Mouse (Mus musculus) forebrain, postnatal 0 days (tissue): ENCODE data around the gene Best1. TPM values are rescaled to one million over a fixed set of nuclear protein-coding genes. Genes with fewer than 3 reads are reported as not detected.

Experiments used
- ATAC-seq: fragments of 200-750 bp; cut with Nextera tagmentation; 2 replicates; pipeline ENCODE4 v1.8.0; 2017; ENCODE audit warnings: mild to moderate bottlenecking, moderate library complexity
- DNase-seq: peaks from one replicate; pipeline ENCODE4 v3.0.0-alpha.2; 2015
- H3K27ac ChIP-seq: fragments of 300-500 bp; sonication (generic); 2 replicates; pipeline ENCODE4 v1.5.1; 2014; ENCODE audit warnings: low read depth, mild to moderate bottlenecking, antibody characterized with exemption, low read length, moderate library complexity, mixed read lengths
- H3K27me3 ChIP-seq: fragments of 300-500 bp; sonication (generic); 2 replicates; pipeline ENCODE4 v1.6.1; 2014; ENCODE audit warnings: mild to moderate bottlenecking, low read length, mixed read lengths; ENCODE audit not compliant: insufficient read depth
- H3K36me3 ChIP-seq: fragments of 300-500 bp; sonication (generic); 2 replicates; pipeline ENCODE4 v1.6.1; 2014; ENCODE audit warnings: mild to moderate bottlenecking, moderate library complexity; ENCODE audit not compliant: insufficient read depth
- H3K4me1 ChIP-seq: fragments of 300-500 bp; sonication (generic); 2 replicates; pipeline ENCODE4 v1.6.1; 2014; ENCODE audit warnings: antibody characterized with exemption; ENCODE audit not compliant: insufficient read depth
- H3K4me2 ChIP-seq: fragments of 300-500 bp; sonication (generic); 2 replicates; pipeline ENCODE4 v1.6.1; 2014; ENCODE audit warnings: low read depth, mild to moderate bottlenecking, moderate library complexity
- H3K4me3 ChIP-seq: fragments of 300-500 bp; sonication (generic); 2 replicates; pipeline ENCODE4 v1.5.1; 2014; ENCODE audit warnings: low read depth, low read length, mixed read lengths
- H3K9ac ChIP-seq: fragments of 300-500 bp; sonication (generic); 2 replicates; pipeline ENCODE4 v1.6.1; 2014; ENCODE audit warnings: mild to moderate bottlenecking
- H3K9me3 ChIP-seq: fragments of 300-500 bp; sonication (generic); 2 replicates; pipeline ENCODE4 v1.6.1; 2016; ENCODE audit warnings: low read length
- CTCF ChIP-seq: sonication (generic); IDR thresholded peaks from 2 replicates; pipeline ENCODE4 v1.5.1; 2016; ENCODE audit warnings: antibody characterized with exemption, control low read depth, low read depth
- WGBS: fragments of 180-500 bp; shearing (Covaris S2); extraction: QIAGEN DNeasy Blood & Tissue Kit; methylation state at CpG from one replicate; pipeline ENCODE4 v1.1.7; 2014; 5-methylcytosine and 5-hydroxymethylcytosine counted together
- polyA plus RNA-seq: library from polyadenylated mRNA; unstranded; fragments of >200 nt; fragmentation: Nextera tagmentation; extraction: Ambion mirVana; gene quantifications from 2 replicates; pipeline ENCODE4 v1.2.1, GENCODE M21; 2015
- total RNA-seq: library from RNA; depleted of rRNA; stranded (reverse); fragments of >200 nt; gene quantifications from 2 replicates; pipeline ENCODE4 v1.2.3, GENCODE M21; 2014; rRNA removed

Gene Best1
- total and polyA plus RNA-seq, 2 experiments from 2014 or later = 1.6 to 3.6 TPM

DNA sequence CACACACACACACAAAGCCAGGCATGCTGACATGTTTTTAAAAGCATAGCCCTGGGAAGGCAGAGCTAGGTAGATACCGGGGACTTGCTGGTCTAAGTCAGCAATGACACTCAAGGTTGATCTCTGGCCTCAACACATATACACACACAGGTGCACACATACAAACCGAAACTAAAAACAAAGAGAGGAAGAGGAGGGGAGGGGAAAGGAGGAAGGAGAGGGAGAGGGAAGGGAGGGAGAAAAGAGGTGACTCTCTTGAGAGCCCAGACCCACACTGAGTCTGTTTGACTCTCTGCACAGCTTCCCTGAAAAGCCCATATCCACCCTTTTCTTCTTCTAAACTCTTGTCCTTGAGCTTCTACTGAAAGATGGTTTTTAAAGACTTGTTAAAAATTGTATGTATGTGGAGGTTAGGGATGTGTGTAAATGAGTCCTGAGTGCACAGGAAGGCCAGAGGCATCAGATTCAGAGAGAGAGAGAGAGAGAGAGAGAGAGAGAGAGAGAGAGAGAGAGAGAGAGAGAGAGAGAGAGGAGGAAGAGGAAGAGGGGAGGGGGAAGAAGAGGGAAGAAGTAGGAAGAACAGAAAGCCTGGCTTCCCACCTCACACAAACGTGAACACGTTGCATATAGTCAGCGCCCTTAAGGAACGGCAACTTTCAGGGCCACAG is 63.1 kb downstream of the Best1 start:
- Histone ChIP-seq H3K27ac (no peak overlapping the region), H3K4me1 (no peaks in the 10 kb centered on the region), H3K4me2 (no peak overlapping the region), H3K9me3 (no peaks in the 10 kb centered on the region), H3K27me3 (no peaks in the 10 kb centered on the region), H3K4me3 (no peak overlapping the region), H3K9ac (no peak overlapping the region), H3K36me3 (no peaks in the 10 kb centered on the region)
- DNase-seq (no peak), ATAC-seq (no peak)
- no peak for TF ChIP-seq CTCF
- 79% methylated on average over 6 of the region's 6 CpGs for WGBS

DNA sequence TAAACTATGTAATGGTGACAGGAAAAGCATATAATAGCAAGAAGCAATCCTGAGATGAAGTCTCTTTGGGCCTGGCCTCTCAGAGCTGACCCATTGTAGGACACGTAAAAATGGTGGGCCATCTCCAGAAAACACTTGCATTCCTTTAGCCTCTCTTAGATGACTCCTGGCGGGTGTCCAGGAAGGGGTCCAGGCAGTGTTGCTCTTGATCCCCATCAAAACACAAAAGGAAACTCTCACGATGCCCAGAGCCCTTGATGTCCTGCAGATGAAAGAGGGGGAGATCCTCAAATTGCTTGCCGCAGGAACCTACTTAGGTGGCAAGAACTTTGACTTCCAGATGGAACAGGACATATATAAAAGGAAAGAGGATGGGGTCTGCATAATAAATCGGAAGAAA is 64.0 kb downstream of the Best1 start:
- no peak for DNase-seq
- TF ChIP-seq CTCF = no peak
- H3K9ac ChIP-seq = no peak overlapping the region
- no peak for ATAC-seq
- no peaks in the 10 kb centered on the region for H3K9me3 ChIP-seq
- WGBS = 60% methylated on average over 5 of the region's 5 CpGs
- H3K36me3 ChIP-seq = no peaks in the 10 kb centered on the region
- no peaks in the 10 kb centered on the region for H3K27me3 ChIP-seq
- no peak overlapping the region for H3K4me2 ChIP-seq
- no peak overlapping the region for H3K27ac ChIP-seq
- H3K4me3 ChIP-seq = no peak overlapping the region
- H3K4me1 ChIP-seq = no peaks in the 10 kb centered on the region

DNA sequence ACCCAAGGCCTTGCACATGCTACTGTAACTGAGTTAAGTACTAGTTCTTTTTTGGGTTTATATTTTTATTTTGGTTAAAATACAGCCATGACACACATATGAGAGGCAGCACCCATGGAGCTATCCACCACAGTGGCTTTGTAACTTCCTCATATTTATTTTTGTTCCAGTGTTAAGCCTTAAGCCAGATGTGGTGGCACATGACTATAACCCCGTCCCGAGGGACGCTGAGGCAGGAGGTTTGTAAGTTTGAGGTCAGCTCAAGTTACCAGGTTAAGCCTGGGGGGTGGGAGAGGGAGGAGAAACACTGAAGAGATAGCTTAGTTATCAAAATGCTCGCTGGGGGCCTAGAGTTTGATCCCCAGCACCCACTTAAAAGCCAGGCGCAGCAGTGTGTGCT is 64.9 kb downstream of the Best1 start:
- Histone ChIP-seq H3K27me3 (no peaks in the 10 kb centered on the region), H3K36me3 (no peaks in the 10 kb centered on the region), H3K27ac (no peak overlapping the region), H3K9me3 (no peaks in the 10 kb centered on the region), H3K4me2 (no peak overlapping the region), H3K9ac (no peak overlapping the region), H3K4me3 (no peak overlapping the region), H3K4me1 (no peaks in the 10 kb centered on the region)
- TF ChIP-seq CTCF = no peak
- DNase-seq (no peak), ATAC-seq (no peak)
- 78% methylated on average over 5 of the region's 5 CpGs for WGBS

Other genes with a start within 250 kb of the Best1 start
- gene Scgb2a2, start 154.1 kb downstream of the Best1 start, total RNA-seq = not detected in 2 replicates
- gene Scgb2a2, start 154.1 kb downstream of the Best1 start, polyA plus RNA-seq = not detected in 2 replicates
- 6.2 and 15.9 TPM in 2 replicates for gene Incenp, start 102.1 kb downstream of the Best1 start, total RNA-seq
- 12.3 and 19.4 TPM in 2 replicates for gene Incenp, start 102.1 kb downstream of the Best1 start, polyA plus RNA-seq
- 228 and 300 TPM in 2 replicates for gene Fth1, start 21.0 kb downstream of the Best1 start, total RNA-seq
- 2,942 and 2,984 TPM in 2 replicates for gene Fth1, start 21.0 kb downstream of the Best1 start, polyA plus RNA-seq
- 14.4 and 19.9 TPM in 2 replicates for gene Rab3il1, start within 50 bp of the Best1 start, total RNA-seq
- gene Rab3il1, start within 50 bp of the Best1 start, polyA plus RNA-seq = 20.0 and 20.6 TPM in 2 replicates
- gene Fads3, start 39.9 kb upstream of the Best1 start, total RNA-seq = 45.5 and 45.6 TPM in 2 replicates
- gene Fads3, start 39.9 kb upstream of the Best1 start, polyA plus RNA-seq = 25.0 and 29.4 TPM in 2 replicates
- gene Fads2, start 100.1 kb upstream of the Best1 start, total RNA-seq = 218 and 248 TPM in 2 replicates
- gene Fads2, start 100.1 kb upstream of the Best1 start, polyA plus RNA-seq = 183 and 249 TPM in 2 replicates
- gene Fads1, start 181.3 kb upstream of the Best1 start, total RNA-seq = 142 and 176 TPM in 2 replicates
- gene Fads1, start 181.3 kb upstream of the Best1 start, polyA plus RNA-seq = 113 and 153 TPM in 2 replicates
- gene Tmem258, start 202.4 kb upstream of the Best1 start, total RNA-seq = 102 and 135 TPM in 2 replicates
- 310 and 398 TPM in 2 replicates for gene Tmem258, start 202.4 kb upstream of the Best1 start, polyA plus RNA-seq
- gene Fen1, start 202.5 kb upstream of the Best1 start, total RNA-seq = 23.4 and 24.6 TPM in 2 replicates
- 28.7 and 30.8 TPM in 2 replicates for gene Fen1, start 202.5 kb upstream of the Best1 start, polyA plus RNA-seq
- 0.54 and 0.81 TPM in 2 replicates for gene Myrf, start 239.1 kb upstream of the Best1 start, total RNA-seq
- 0.20 and 0.47 TPM in 2 replicates for gene Myrf, start 239.1 kb upstream of the Best1 start, polyA plus RNA-seq